Mouse (Mus musculus): ENCODE data around the gene Srebf2.
"Not testable (repeated sequence)": the region's sequence is repeated elsewhere in the genome, so short reads cannot be mapped to it uniquely, and the experiment has no call there.

Gene Srebf2

GRCm38 (mm10) chr15:82224602-82225215 lies 77.7 kb downstream of the Srebf2 start:
- DNase-seq (ENCODE audit: low read depth, low spot score), result no peak

DNA sequence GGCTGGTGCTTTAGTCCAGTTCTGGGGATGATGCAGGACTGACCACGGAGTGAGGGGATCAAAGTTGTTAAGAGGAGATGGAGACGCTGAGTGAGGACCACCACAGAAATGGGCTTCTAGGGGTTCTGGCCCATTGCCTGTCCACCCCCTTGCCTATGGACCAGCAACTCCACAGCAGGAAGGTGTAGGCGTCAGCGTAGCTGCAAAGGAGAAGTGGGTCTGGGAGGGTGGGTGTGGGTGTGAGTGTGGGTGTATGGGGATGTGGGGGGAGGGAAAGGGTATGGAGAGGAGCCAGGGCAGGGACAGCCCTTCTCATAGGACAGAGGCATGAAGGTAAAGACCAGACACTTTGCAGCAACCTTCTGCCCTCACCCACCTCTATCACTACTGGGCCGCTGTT lies 78.8 kb downstream of the Srebf2 start:
- DNase-seq (ENCODE audit: low read depth, low spot score), result no peak

DNA sequence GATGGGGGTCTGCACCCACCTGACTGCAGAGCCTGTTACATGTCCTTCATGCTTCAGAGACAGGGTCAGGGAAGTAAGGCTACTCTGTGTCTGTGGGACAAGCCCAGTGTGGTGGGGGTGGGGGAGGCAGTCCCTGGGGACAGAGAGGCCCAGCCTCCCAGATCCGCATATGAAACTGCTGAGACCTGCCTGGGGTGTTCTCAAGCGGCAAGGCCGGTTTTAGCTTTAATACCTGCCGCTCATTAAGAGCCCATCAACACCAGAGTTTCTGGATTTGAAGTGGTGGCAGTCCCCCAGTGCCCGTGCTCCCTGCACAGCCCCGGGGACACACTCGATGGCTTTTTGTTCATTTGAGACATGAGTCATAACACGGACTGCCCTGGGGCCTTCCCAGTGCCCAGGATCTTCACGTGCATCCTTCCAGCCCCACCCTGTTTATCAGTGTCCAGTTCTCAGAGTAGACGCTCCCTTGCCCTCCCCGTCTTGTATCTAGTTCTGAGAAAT lies 82.6 kb downstream of the Srebf2 start:
- no peak for DNase-seq (ENCODE audit: low read depth, low spot score)

- DNase-seq (ENCODE audit: low read depth, low spot score), result no peak
Measured at GRCm38 (mm10) chr15:82230098-82230611, 83.2 kb downstream of the Srebf2 start.

DNA sequence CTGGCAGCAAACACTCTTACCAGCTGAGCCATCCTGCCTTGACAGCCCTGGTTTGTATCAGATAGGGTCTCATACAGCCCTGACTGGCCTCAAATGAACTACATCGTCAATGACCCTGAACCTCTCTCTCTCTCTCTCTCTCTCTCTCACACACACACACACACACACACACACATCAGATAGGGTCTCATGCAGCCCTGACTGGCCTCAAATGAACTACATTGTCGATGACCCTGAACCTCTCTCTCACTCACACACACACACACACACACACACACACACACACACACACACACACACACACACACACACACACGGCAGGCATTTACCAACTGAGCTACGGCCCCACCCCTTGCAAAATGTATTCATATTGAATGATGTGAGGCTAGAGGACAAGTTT lies 84.1 kb downstream of the Srebf2 start:
- DNase-seq (ENCODE audit: low read depth, low spot score), result no peak

GRCm38 (mm10) chr15:82231591-82232378 lies 84.8 kb downstream of the Srebf2 start:
- DNase-seq (ENCODE audit: low read depth, low spot score), result no peak

DNA sequence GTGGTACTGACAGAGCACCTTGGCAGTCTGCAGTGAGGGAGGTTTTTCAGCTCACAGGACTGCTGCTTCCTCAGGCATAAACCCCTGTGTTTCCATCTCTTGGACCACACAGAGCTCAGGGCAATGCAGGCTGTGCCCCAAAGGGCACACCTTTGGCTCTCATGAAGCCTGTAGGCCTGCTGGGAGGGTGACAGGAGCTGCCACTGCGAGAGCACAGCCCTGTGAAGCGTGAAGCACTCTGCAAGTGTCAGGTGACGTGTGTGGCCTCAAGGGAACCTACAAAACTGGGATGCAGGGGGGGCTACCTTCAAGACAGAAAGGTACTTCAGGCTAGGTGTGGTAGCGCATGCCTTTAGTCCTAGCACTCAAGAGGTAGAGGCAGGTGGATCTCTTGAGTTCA lies 85.7 kb downstream of the Srebf2 start:
- no peak for DNase-seq (ENCODE audit: low read depth, low spot score)

DNA sequence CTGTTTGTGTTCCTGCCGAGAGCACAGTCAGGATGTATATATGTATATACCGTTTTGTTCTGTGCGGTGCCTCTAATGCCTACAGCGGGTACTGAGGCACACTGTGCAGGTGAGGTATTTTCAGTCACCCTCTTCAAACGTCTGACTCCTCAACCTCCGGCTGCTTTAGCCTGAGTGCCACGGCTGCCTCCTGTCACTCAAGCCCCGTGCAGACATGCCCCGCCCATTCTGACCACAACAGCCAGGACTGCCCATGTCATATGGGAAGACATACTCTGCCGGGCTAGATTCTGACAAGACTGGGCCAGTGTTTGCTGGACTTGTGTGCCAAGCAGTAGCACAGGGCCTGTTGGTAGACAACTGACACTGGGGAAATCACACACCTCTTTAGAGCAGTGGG lies 88.7 kb downstream of the Srebf2 start:
- no peak for DNase-seq (ENCODE audit: low read depth, low spot score)

DNA sequence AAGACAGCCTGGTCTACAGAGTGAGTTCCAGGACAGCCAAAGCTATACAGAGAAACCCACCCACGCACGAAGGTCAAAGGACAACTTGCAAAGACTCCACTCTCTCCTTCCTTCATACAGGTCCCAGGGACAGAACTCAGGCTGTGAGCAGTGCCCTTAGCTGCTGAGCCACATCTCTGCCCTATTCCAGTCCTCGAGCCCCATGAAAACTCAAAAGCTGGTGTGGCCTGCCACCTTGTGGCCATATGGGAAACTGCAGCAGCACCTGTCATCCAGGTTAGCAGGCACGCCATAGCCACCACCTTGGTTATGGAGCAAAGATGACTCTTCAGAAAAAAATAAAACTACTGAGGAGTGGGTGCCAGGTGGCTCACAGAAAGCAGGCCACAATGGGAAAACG lies 89.6 kb downstream of the Srebf2 start:
- DNase-seq (ENCODE audit: low read depth, low spot score), result peak; percentile 78

GRCm38 (mm10) chr15:82243311-82243710 lies 96.3 kb downstream of the Srebf2 start:
- DNase-seq (ENCODE audit: low read depth, low spot score), result no peak

GRCm38 (mm10) chr15:82243742-82244114 lies 96.7 kb downstream of the Srebf2 start:
- no peak for DNase-seq (ENCODE audit: low read depth, low spot score)

GRCm38 (mm10) chr15:82244115-82244804 lies 97.3 kb downstream of the Srebf2 start, which contains the start of gene Cenpm:
TSS of gene Cenpm (minus strand) at chr15:82244748.
- DNase-seq (ENCODE audit: low read depth, low spot score), result peak; percentile 88

DNA sequence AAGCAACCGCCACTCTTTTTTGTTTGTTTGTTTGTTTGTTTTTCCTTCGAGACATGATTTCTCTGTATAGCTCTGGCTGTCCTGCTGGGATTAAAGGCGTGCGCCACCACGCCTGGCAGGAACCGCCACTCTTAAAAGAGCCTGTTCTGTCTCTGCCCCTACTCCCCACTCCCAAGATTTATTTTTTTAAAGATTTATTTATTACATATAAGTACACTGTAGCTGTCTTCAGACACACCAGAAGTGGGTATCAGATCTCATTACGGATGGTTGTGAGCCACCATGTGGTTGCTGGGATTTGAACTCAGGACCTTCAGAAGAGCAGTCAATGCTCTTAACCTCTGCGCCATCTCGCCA lies 97.8 kb downstream of the Srebf2 start:
- not testable (repeated sequence) for DNase-seq (ENCODE audit: low read depth, low spot score)

DNA sequence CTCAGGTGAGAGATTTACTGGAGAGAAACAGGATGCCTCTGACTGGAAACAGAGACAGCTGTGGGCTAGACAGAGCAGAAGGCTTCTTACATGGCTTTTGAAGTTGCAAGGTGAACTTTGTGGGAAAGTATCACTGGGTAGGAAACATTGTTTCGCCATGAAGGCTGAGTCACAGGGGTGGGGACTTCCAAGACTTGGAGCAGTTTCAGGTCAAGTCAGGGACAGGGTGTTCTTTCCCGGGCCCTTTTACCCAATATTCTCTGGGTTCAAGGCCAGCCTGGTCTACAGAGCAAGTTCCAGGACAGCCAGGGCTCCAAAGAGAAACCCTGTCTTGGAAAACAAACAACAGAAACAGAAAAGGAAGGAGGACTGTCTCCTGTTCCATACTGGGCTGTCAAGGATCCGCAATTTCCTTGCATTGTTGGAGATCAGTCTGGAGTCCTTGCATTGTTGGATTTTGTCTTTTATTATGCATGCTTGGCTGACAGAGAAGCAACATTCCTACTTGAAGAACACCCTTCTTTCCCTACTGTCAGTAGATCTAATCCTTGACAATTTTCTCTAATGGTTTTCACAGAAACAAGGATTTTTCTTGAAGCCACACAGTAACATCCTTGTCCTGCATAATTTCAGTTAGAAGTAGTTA lies 100.3 kb downstream of the Srebf2 start:
- peak; percentile 74 for DNase-seq (ENCODE audit: low read depth, low spot score)

DNA sequence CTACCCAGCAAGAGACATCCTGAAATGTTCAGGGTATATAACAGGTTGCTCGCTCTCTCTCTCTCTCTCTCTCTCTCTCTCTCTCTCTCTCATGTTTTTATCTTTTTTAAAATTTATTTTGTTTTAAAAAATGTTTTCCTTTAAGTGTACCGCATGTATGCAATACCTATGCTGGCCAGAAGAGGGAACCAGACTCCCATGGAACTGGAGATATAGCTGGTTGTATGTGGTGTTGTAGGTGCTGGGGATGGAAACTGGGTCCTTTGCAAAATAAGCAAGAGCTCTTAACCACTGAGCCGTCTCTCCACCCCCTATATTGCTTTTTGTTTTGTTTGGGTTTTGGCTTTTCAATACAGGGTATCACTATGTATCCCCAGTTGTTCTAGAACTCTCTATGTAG lies 104.6 kb downstream of the Srebf2 start:
- DNase-seq (ENCODE audit: low read depth, low spot score), result no peak

GRCm38 (mm10) chr15:82252097-82252496 lies 105.1 kb downstream of the Srebf2 start, which contains the start of gene 1500009C09Rik:
TSS of gene 1500009C09Rik (plus strand) at chr15:82252397.
- DNase-seq (ENCODE audit: low read depth, low spot score), result no peak
